Mouse (Mus musculus) cerebellum, adult 2 months (tissue): ENCODE data around the gene Per3. TPM values are rescaled to one million over a fixed set of nuclear protein-coding genes. Genes with fewer than 3 reads are reported as not detected.

Experiments
- DNase-seq, 2 experiments: peaks; one replicate each; pipeline ENCODE4 v3.0.0; 2021
- H3K27ac ChIP-seq: fragments of 200-500 bp; 2 replicates; pipeline ENCODE4 v1.5.1; 2012; ENCODE audit warnings: low read length, control low read depth, inconsistent platforms; ENCODE audit not compliant: insufficient read depth
- H3K27me3 ChIP-seq: fragments of 200-500 bp; 2 replicates; pipeline ENCODE4 v1.6.1; 2012; ENCODE audit warnings: inconsistent platforms, mild to moderate bottlenecking, low read length, moderate library complexity; ENCODE audit not compliant: control insufficient read depth, insufficient read depth
- H3K4me1 ChIP-seq: fragments of 200-500 bp; 2 replicates; pipeline ENCODE4 v1.6.1; 2011; ENCODE audit warnings: low read length; ENCODE audit not compliant: control insufficient read depth, insufficient read depth
- H3K4me3 ChIP-seq: fragments of 200-500 bp; replicated peaks from 2 replicates; pipeline ENCODE3; 2011; ENCODE audit warnings: mild to moderate bottlenecking, low read depth, low read length, control low read depth; ENCODE audit not compliant: insufficient read depth
- CTCF ChIP-seq: fragments of 200-500 bp; IDR thresholded peaks from 2 replicates; pipeline ENCODE4 v1.5.1; 2011; ENCODE audit warnings: low read depth, mild to moderate bottlenecking, control low read depth, low read length, moderate library complexity, borderline replicate concordance; ENCODE audit not compliant: insufficient read depth
- POLR2A ChIP-seq: fragments of 200-500 bp; IDR thresholded peaks from 2 replicates; pipeline ENCODE4 v1.6.1; 2011; ENCODE audit warnings: low read length, control low read depth, borderline replicate concordance; ENCODE audit not compliant: insufficient read depth
- WGBS: fragments of 180-500 bp; shearing (Covaris S2); methylation state at CpG from one replicate; pipeline ENCODE4 v1.1.7; 2018; 5-methylcytosine and 5-hydroxymethylcytosine counted together
- polyA plus RNA-seq: library from polyadenylated mRNA; depleted of rRNA; stranded (reverse); fragments of >200 nt; gene quantifications from 2 replicates; pipeline ENCODE4 v1.2.3, GENCODE M21; 2012; rRNA removed

Gene Per3
- polyA plus RNA-seq, 1 experiment = 40.0 TPM

DNA sequence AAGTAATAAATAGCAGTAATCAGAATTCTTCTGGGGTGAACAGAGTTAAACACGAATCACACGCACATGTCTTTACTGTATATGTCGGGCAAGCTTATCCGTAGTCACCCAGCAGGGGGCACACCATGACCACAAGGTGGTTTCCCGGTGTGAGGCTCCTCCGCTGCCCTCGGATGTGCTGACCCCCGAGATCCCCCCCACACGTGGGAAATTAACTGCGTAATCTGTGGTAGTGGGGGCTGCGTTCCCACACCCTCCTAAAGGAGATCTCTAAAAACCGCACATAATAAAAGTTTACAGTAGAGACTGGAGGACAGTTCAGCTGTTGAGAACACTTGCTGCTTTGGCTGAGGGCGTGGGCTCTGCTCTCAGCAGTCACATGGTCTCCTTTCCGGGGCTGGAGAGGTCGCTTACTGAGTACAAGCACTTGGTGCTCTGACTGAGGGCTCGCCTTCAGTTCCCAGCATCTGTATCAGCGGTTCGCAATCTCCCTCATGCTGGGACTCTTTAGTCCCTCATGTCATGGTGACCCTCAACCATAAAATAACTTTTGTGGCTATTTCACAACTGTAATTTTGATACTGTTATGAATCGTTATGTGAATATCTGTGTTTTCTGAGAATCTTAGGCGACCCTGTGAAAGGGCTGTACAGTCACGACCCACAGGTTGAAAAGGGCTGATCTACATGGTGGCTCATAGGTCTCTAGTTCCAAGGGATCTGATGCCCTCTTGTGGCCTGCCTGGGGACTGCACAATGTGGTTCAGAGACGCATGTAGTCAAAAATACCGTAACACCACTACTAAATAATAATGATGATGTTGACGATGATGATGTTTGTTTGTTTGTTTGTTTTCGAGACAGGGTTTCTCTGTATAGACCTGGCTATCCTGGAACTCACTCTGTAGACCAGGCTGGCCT is 79.6 kb downstream of the Per3 start:
- WGBS = 11% methylated on average over 25 of the region's 25 CpGs
- H3K27me3 ChIP-seq = no peaks in the 10 kb centered on the region
- TF ChIP-seq POLR2A (no peak), CTCF (peak; percentile 85)
- H3K27ac ChIP-seq = no peak overlapping the region
- H3K4me1 ChIP-seq = no peaks in the 10 kb centered on the region
- DNase-seq = peak; percentile 65 to 83
- no peak overlapping the region for H3K4me3 ChIP-seq

DNA sequence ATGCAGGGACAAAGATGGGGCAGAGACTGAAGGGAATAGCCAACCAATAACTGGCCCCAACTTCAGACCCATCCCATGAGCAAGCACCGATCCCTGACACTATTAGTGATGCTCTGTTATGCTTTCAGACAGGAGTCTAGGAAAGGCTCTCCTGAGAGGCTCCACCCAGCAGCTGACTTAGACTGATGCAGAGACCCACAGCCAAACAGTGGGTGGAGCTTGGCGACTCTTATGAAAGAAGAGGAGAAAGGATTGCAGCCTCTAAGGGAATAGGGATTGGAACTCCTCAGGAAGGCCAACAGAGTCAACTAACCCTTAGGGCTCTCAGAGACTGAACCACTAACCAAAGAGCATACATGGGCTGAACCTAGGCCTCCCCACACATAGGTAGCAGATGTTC is 80.8 kb downstream of the Per3 start:
- Histone ChIP-seq H3K4me1 (no peaks in the 10 kb centered on the region), H3K27me3 (no peaks in the 10 kb centered on the region), H3K27ac (no peak overlapping the region), H3K4me3 (no peak overlapping the region)
- TF ChIP-seq POLR2A (no peak), CTCF (no peak)
- DNase-seq = no peak
- 55% methylated on average over 2 of the region's 2 CpGs for WGBS

DNA sequence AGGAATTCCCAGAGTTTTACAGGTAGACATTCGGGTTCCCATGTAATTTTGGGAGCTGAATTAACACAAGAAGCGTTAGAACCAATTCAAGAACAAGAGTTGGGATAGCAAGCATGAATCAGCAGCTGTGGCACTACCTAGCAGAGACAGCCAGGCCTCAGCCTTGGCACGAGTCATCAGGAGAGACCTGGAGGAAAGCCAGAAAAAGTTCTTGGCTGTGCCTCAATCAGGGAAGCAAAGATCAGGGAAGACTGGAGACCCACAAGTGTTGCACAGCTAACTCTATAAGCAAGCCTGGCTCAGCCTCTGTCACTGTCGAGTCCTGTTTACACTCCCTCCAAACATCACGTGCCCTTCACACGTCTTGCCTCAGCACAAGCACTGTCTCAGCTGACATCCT is 82.2 kb downstream of the Per3 start:
- Histone ChIP-seq H3K27ac (no peak overlapping the region), H3K4me1 (no peaks in the 10 kb centered on the region), H3K4me3 (no peak overlapping the region), H3K27me3 (no peaks in the 10 kb centered on the region)
- no peak for DNase-seq
- WGBS = 32% methylated on average over 6 of the region's 6 CpGs
- TF ChIP-seq CTCF (no peak), POLR2A (no peak)

DNA sequence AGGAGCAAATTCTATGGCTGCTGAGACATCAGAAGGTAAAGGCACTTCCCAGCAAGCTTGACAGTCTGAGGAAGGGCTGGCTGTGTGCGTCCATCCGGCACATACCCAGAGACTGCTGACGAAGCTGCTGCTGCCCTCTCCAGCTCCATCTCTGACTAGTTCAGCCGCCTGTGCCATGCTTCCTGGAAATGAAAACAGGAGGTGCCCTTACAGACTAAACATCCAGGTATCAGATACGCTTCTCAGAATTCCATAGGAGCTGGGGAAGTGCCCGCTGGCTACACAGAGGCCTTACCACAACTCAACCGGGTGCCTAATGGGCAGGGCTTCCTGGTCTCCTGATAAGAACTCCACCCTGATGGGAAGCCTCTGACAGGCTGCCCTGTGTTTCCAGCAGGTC is 85.9 kb downstream of the Per3 start:
- H3K27ac ChIP-seq = no peak overlapping the region
- H3K4me1 ChIP-seq = peaks cover 10% of the 10 kb centered on the region
- no peak overlapping the region for H3K4me3 ChIP-seq
- DNase-seq = no peak
- TF ChIP-seq POLR2A = no peak
- no peak for TF ChIP-seq CTCF
- WGBS = 79% methylated on average over 7 of the region's 7 CpGs
- H3K27me3 ChIP-seq = no peaks in the 10 kb centered on the region

DNA sequence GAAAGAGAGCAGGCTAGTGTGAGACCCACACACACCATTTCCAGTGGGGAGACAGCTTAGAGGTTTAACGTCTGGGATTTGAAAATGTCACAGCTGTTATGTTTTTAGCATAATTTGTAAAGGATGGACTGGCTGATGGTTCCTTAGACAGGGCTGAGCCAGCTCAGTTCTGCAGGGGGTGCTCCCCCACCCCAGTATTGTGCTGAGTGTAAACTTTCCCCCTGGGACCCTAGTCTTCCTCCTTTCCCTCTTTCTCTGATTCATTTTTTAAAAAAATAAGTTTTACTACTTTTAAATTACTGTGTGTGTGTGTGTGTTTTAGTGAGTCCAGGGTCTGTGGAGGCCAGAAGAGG is 87.4 kb downstream of the Per3 start:
- Histone ChIP-seq H3K4me1 (peaks cover 10% of the 10 kb centered on the region), H3K4me3 (no peak overlapping the region), H3K27me3 (no peaks in the 10 kb centered on the region), H3K27ac (no peak overlapping the region)
- no peak for DNase-seq
- TF ChIP-seq POLR2A (no peak), CTCF (no peak)
- 26% methylated on average over 1 of the region's 1 CpGs for WGBS

DNA sequence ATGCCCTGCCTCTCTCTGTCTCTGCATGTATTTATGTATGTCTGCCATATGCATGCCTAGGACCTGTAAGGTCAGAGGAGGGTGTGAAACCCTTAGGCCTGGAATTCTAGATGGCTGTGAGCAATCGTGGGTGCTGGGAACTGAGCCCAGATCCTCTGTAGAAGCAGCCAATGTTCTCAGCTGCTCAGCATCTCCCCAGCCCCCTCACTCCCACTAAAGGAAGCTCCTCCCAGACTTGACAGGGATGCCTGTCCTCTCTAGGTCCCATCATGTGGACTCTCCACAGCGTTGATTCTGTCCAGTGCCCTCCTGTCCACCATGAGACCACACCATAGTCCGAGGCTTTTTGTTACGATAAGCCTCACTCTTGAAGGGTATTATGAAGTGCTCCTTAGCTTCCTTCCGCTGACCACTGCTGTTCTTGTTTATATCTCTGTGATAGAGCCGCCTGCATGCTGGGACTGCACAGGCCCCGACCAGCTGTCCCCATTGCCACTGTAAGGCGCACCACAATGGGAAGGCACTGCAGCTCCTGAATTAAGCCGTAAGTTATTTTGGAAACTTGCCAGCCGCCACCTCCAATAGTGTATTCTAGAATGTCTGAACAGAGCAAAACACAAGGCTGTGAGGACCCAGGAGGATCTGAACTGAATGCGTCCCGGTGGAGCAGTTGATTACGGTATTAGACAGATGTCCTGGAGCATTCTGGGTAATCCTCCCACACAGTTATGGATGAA is 87.9 kb downstream of the Per3 start:
- H3K27ac ChIP-seq = no peak overlapping the region
- peaks cover 10% of the 10 kb centered on the region for H3K4me1 ChIP-seq
- no peak overlapping the region for H3K4me3 ChIP-seq
- 35% methylated on average over 13 of the region's 13 CpGs for WGBS
- no peak for TF ChIP-seq POLR2A
- no peak for TF ChIP-seq CTCF
- no peak for DNase-seq
- no peaks in the 10 kb centered on the region for H3K27me3 ChIP-seq

Other genes with a start within 250 kb of the Per3 start
- 30.0 and 32.4 TPM in 2 replicates for gene Errfi1, start 190.7 kb downstream of the Per3 start, polyA plus RNA-seq
- 362 and 384 TPM in 2 replicates for gene Park7, start 130.2 kb downstream of the Per3 start, polyA plus RNA-seq
- gene Tnfrsf9, start 130.1 kb downstream of the Per3 start, polyA plus RNA-seq = 0.64 and 0.67 TPM in 2 replicates
- gene Uts2, start 47.6 kb downstream of the Per3 start, polyA plus RNA-seq = 1.9 and 3.1 TPM in 2 replicates
- 61.3 and 67.9 TPM in 2 replicates for gene Vamp3, start 13.3 kb upstream of the Per3 start, polyA plus RNA-seq
- not detected in 2 replicates for gene Gm13090, start 44.9 kb upstream of the Per3 start, polyA plus RNA-seq